Mouse (Mus musculus) neural tube, embryonic 10.5 days (tissue): Measurements from ENCODE around the gene Gm20671.
"Not testable (repeated sequence)": the region's sequence is repeated elsewhere in the genome, so short reads cannot be mapped to it uniquely, and the experiment has no call there.

Source experiments
- DNase-seq: peaks from one replicate; pipeline ENCODE4 v3.0.0-alpha.2; 2017; ENCODE audit warnings: low spot score; ENCODE audit errors: extremely low spot score

The Gm20671 gene

GRCm38 (mm10) chr5:32827009-32827408 is at the start of gene Gm20671:
TSS of gene Gm20671 (minus strand) at chr5:32827109.
- DNase-seq, result no peak

GRCm38 (mm10) chr5:32872346-32872745 is 45.4 kb upstream of the Gm20671 start:
- no peak for DNase-seq

GRCm38 (mm10) chr5:32869389-32870024 is 42.6 kb upstream of the Gm20671 start:
- DNase-seq, result no peak

- peak; percentile 93 for DNase-seq
Measured at GRCm38 (mm10) chr5:32863253-32864228, 36.6 kb upstream of the Gm20671 start, which contains the start of gene Depdc5. TSS of gene Depdc5 (plus strand) at chr5:32863701.

GRCm38 (mm10) chr5:32862469-32863132 is 35.7 kb upstream of the Gm20671 start:
- DNase-seq, result no peak

- DNase-seq, result no peak
Measured at GRCm38 (mm10) chr5:32861082-32861481, 34.2 kb upstream of the Gm20671 start.

GRCm38 (mm10) chr5:32857781-32858220 is 30.9 kb upstream of the Gm20671 start:
- DNase-seq, result peak; percentile 36

- DNase-seq, result not testable (repeated sequence)
Measured at GRCm38 (mm10) chr5:32855274-32855673, 28.4 kb upstream of the Gm20671 start.

GRCm38 (mm10) chr5:32854818-32855217 is 27.9 kb upstream of the Gm20671 start:
- peak; percentile 13 for DNase-seq

- peak; percentile 99 for DNase-seq
Measured at GRCm38 (mm10) chr5:32853731-32854507, 27.0 kb upstream of the Gm20671 start, which contains the start of gene Prr14l. TSS of gene Prr14l (minus strand) at chr5:32854256.

- DNase-seq, result no peak
Measured at GRCm38 (mm10) chr5:32852026-32852425, 25.1 kb upstream of the Gm20671 start.

- not testable (repeated sequence) for DNase-seq
Measured at GRCm38 (mm10) chr5:32849580-32849979, 22.7 kb upstream of the Gm20671 start.

- DNase-seq, result no peak
Measured at GRCm38 (mm10) chr5:32849178-32849577, 22.3 kb upstream of the Gm20671 start.

- no peak for DNase-seq
Measured at GRCm38 (mm10) chr5:32840029-32840428, 13.1 kb upstream of the Gm20671 start.

- no peak for DNase-seq
Measured at GRCm38 (mm10) chr5:32836976-32837375, 10.1 kb upstream of the Gm20671 start.

GRCm38 (mm10) chr5:32834497-32834896 is 7.6 kb upstream of the Gm20671 start:
- no peak for DNase-seq

- no peak for DNase-seq
Measured at GRCm38 (mm10) chr5:32830054-32830453, 3.1 kb upstream of the Gm20671 start.

- not testable (repeated sequence) for DNase-seq
Measured at GRCm38 (mm10) chr5:32828766-32829165, 1.9 kb upstream of the Gm20671 start.

GRCm38 (mm10) chr5:32820471-32820870 is 6.4 kb downstream of the Gm20671 start:
- DNase-seq, result no peak

- DNase-seq, result no peak
Measured at GRCm38 (mm10) chr5:32815396-32815795, 11.5 kb downstream of the Gm20671 start.

- DNase-seq, result not testable (repeated sequence)
Measured at GRCm38 (mm10) chr5:32786454-32786853, 40.5 kb downstream of the Gm20671 start.
